Mouse (Mus musculus): Measurements from ENCODE around the gene Tekt4.

DNA sequence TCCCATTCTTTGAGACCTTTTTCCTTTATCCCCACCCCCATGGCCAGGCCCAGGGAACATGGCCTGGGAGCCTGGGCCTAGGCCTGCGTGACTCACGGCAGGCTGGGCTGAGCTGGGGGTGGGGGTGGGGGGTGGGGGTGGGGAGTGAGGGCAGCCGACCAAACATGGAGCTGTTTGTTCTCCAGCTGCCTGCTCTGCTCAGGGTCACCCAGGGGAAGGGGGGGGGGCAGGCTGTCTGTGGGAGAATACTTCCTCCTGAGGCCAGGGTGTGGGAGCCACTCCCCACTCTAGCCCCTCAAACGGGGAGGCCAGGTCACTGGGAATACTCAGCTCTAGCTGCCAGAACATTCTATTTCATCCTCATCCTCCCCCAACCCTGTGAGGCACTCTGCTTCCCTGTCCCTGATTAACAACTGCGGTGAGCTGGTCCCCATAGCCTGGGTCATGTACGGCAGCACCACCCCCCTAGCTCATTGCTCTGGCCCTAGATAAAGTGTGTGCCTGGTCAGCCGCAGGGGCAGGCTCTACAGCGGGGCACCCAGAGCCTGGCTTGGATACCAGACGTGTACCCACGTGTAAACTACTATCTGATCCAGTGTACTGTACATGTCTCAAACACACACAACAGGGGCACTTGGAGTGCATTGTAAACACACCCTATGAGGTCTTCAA, 49.1 kb upstream of the Tekt4 start:
- TF ChIP-seq CTCF (IDR thresholded peaks at IDR 0.05; ENCODE audit: borderline replicate concordance, insufficient read depth, low read depth, low read length), result no peak
- no peak for TF ChIP-seq POLR2A (IDR thresholded peaks at IDR 0.05; ENCODE audit: borderline replicate concordance, insufficient read depth, low read length)

Data from cerebellum, adult 2 months (tissue).